In genomic region chr16:48410125-48410524, GRCm38 (mm10) we compare ENCODE assay signal across 26 mouse cellular contexts. TPM values are rescaled to one million over a fixed set of nuclear protein-coding genes. Genes with fewer than 3 reads are reported as not detected.
DNase-seq lines count a peak whose midpoint lies in the region; ATAC-seq and TF ChIP-seq lines count a peak whose summit lies in the region.
"Had no signal": no experiment of that assay in that cellular context is flagged by ENCODE, and none has a peak within 500 bp of the region (broad histone marks: within the 10 kb centered on the region; RNA-seq: fewer than 3 reads in every experiment).

No protein-coding gene starts in this region.

- no peak overlapping the region for H3K4me3 ChIP-seq in lung, embryonic 14.5 days (ENCODE audit: low read depth, low read length)
- H3K4me3 ChIP-seq in midbrain, postnatal 0 days (ENCODE audit: low read depth, low read length) = no peak overlapping the region
- no peak overlapping the region for H3K4me3 ChIP-seq in midbrain, embryonic 10.5 days
- H3K4me3 ChIP-seq in small intestine, adult 2 months (ENCODE audit: low read depth, low read length) = peak overlapping the region; percentile 15; the same call in 1 of the 2 replicates
- no peak overlapping the region for H3K4me3 ChIP-seq in stomach, postnatal 0 days (ENCODE audit: low read depth, low read length)
- H3K4me3 ChIP-seq: embryonic facial prominence, embryonic 12.5 days; forebrain, embryonic 15.5 days; heart, adult 2 months; heart, embryonic 12.5 days; hindbrain, embryonic 10.5 days had no signal

- WGBS in lung, embryonic 14.5 days = 38% methylated on average over 3 of the region's 3 CpGs
- WGBS in midbrain, postnatal 0 days = 73% methylated on average over 3 of the region's 3 CpGs
- whole genome bisulfite sequencing in midbrain, embryonic 10.5 days = 81% methylated on average over 3 of the region's 3 CpGs
- WGBS in small intestine, adult 2 months = 21% methylated on average over 3 of the region's 3 CpGs
- 29% methylated on average over 3 of the region's 3 CpGs for WGBS in stomach, postnatal 0 days

- ATAC-seq in lung, embryonic 14.5 days (ENCODE audit: insufficient read depth) = peak; percentile 87
- ATAC-seq in midbrain, postnatal 0 days (ENCODE audit: low FRiP score) = 0 out of 2 replicates have a peak, but pooled peaks have one; percentile 49
- ATAC-seq in stomach, postnatal 0 days (ENCODE audit: low FRiP score, low TSS enrichment) = peak; percentile 64
- ATAC-seq: activated CD4-positive, CD25-positive, alpha-beta regulatory T cell, adult 4 months; forebrain, embryonic 15.5 days; Patski had no signal

- peaks cover 5% of the 10 kb centered on the region; the same call in 1 of the 2 replicates for H3K4me1 ChIP-seq in lung, embryonic 14.5 days (ENCODE audit: insufficient read depth)
- H3K4me1 ChIP-seq in midbrain, postnatal 0 days (ENCODE audit: insufficient read depth, low read length) = no peaks in the 10 kb centered on the region
- 0 out of 2 replicates have a peak, but pooled peaks cover 7% of the 10 kb centered on the region for H3K4me1 ChIP-seq in midbrain, embryonic 10.5 days
- peaks cover 9% of the 10 kb centered on the region; the same call in 1 of the 2 replicates for H3K4me1 ChIP-seq in small intestine, adult 2 months (ENCODE audit: control insufficient read depth, insufficient read depth, insufficient read length, low read length)
- H3K4me1 ChIP-seq in stomach, postnatal 0 days (replicated peaks; ENCODE audit: control insufficient read depth, insufficient read depth) = 0 out of 2 replicates have a peak, but pooled peaks cover 2% of the 10 kb centered on the region
- H3K4me1 ChIP-seq: embryonic facial prominence, embryonic 12.5 days; forebrain, embryonic 15.5 days; heart, embryonic 12.5 days had no signal

- no peaks in the 10 kb centered on the region for H3K9me3 ChIP-seq in lung, embryonic 14.5 days (ENCODE audit: low read depth, low read length)
- no peaks in the 10 kb centered on the region for H3K9me3 ChIP-seq in midbrain, postnatal 0 days (ENCODE audit: low read length)
- no peaks in the 10 kb centered on the region for H3K9me3 ChIP-seq in midbrain, embryonic 10.5 days (replicated peaks)
- no peaks in the 10 kb centered on the region for H3K9me3 ChIP-seq in stomach, postnatal 0 days (ENCODE audit: control insufficient read depth, low read length)
- H3K9me3 ChIP-seq: embryonic facial prominence, embryonic 12.5 days; forebrain, embryonic 15.5 days; heart, embryonic 12.5 days; hindbrain, embryonic 10.5 days had no signal

- no peak for TF ChIP-seq CTCF in lung, embryonic 14.5 days (IDR thresholded peaks at IDR 0.05; ENCODE audit: low read depth)
- no peak for TF ChIP-seq CTCF in midbrain, postnatal 0 days (IDR thresholded peaks at IDR 0.05)
- TF ChIP-seq CTCF in small intestine, adult 2 months (IDR thresholded peaks at IDR 0.05; ENCODE audit: extremely low read depth, insufficient read length, insufficient replicate concordance, low read depth, low read length) = no peak
- TF ChIP-seq CTCF in stomach, postnatal 0 days (IDR thresholded peaks at IDR 0.05; ENCODE audit: low read depth) = no peak

- peak overlapping the region; percentile 41; the same call in 1 of the 2 replicates for H3K4me2 ChIP-seq in lung, embryonic 14.5 days
- no peak overlapping the region for H3K4me2 ChIP-seq in midbrain, postnatal 0 days (ENCODE audit: low read depth, low read length, poor library complexity, severe bottlenecking)
- H3K4me2 ChIP-seq in stomach, postnatal 0 days (replicated peaks; ENCODE audit: low read depth) = no peak overlapping the region
- H3K4me2 ChIP-seq: embryonic facial prominence, embryonic 12.5 days; forebrain, embryonic 15.5 days; heart, embryonic 12.5 days had no signal

- no peak overlapping the region for H3K9ac ChIP-seq in lung, embryonic 14.5 days
- H3K9ac ChIP-seq in midbrain, postnatal 0 days (replicated peaks; ENCODE audit: low read length, poor library complexity, severe bottlenecking) = no peak overlapping the region
- no peak overlapping the region for H3K9ac ChIP-seq in stomach, postnatal 0 days (ENCODE audit: low read length)
- H3K9ac ChIP-seq: embryonic facial prominence, embryonic 12.5 days; forebrain, embryonic 15.5 days; heart, embryonic 12.5 days had no signal

- no peaks in the 10 kb centered on the region for H3K27me3 ChIP-seq in lung, embryonic 14.5 days (ENCODE audit: insufficient read depth, low read length)
- no peaks in the 10 kb centered on the region for H3K27me3 ChIP-seq in midbrain, postnatal 0 days (ENCODE audit: insufficient read depth, low read length)
- no peaks in the 10 kb centered on the region for H3K27me3 ChIP-seq in midbrain, embryonic 10.5 days (ENCODE audit: low read depth, poor library complexity, severe bottlenecking)
- H3K27me3 ChIP-seq in small intestine, adult 2 months (ENCODE audit: control insufficient read depth, insufficient read depth, low read length) = no peaks in the 10 kb centered on the region
- no peaks in the 10 kb centered on the region for H3K27me3 ChIP-seq in stomach, postnatal 0 days (ENCODE audit: control insufficient read depth, insufficient read depth, low read length)
- H3K27me3 ChIP-seq: CH12.LX; embryonic facial prominence, embryonic 12.5 days; forebrain, embryonic 15.5 days; heart, embryonic 12.5 days had no signal

- DNase-seq in lung, embryonic 14.5 days = peak; percentile 50
- DNase-seq in lung, postnatal 14 days = no peak
- DNase-seq in midbrain, postnatal 0 days (ENCODE audit: low spot score) = no peak
- no peak for DNase-seq in midbrain, embryonic 10.5 days (ENCODE audit: low spot score)
- DNase-seq in stomach, postnatal 0 days (ENCODE audit: low spot score) = peak; percentile 34
- no peak for DNase-seq in liver
- no peak for DNase-seq in right cerebral cortex, postnatal 14 days
- DNase-seq: cerebellum, adult 11-12 months; cerebellum, adult 9-10 months; cerebellum, postnatal 25 days; heart, adult 2 months had no signal

- H3K27ac ChIP-seq in lung, embryonic 14.5 days (ENCODE audit: low read depth) = no peak overlapping the region
- H3K27ac ChIP-seq in midbrain, postnatal 0 days (ENCODE audit: low read depth, low read length) = no peak overlapping the region
- no peak overlapping the region for H3K27ac ChIP-seq in midbrain, embryonic 10.5 days (replicated peaks)
- peak overlapping the region; percentile 74 for H3K27ac ChIP-seq in small intestine, adult 2 months (ENCODE audit: insufficient read depth, low read depth, low read length)
- H3K27ac ChIP-seq in stomach, postnatal 0 days (replicated peaks) = no peak overlapping the region
- H3K27ac ChIP-seq: embryonic facial prominence, embryonic 12.5 days; forebrain, embryonic 15.5 days; heart, adult 2 months; hindbrain, embryonic 10.5 days had no signal

- H3K36me3 ChIP-seq in lung, embryonic 14.5 days (ENCODE audit: insufficient read depth) = no peaks in the 10 kb centered on the region
- no peaks in the 10 kb centered on the region for H3K36me3 ChIP-seq in midbrain, postnatal 0 days (ENCODE audit: insufficient read depth, low read length)
- H3K36me3 ChIP-seq in midbrain, embryonic 10.5 days = no peaks in the 10 kb centered on the region
- no peaks in the 10 kb centered on the region for H3K36me3 ChIP-seq in small intestine, adult 2 months (ENCODE audit: control insufficient read depth, insufficient read depth, low read length)
- H3K36me3 ChIP-seq in stomach, postnatal 0 days (ENCODE audit: control insufficient read depth, insufficient read depth, low read length) = no peaks in the 10 kb centered on the region
- H3K36me3 ChIP-seq: embryonic facial prominence, embryonic 12.5 days; forebrain, embryonic 15.5 days; heart, embryonic 12.5 days; hindbrain, embryonic 10.5 days had no signal

- TF ChIP-seq EP300 in stomach, postnatal 0 days (optimal IDR thresholded peaks at IDR 0.05) = no peak

- no peak for TF ChIP-seq POLR2A in small intestine, adult 2 months (IDR thresholded peaks at IDR 0.05; ENCODE audit: low read depth, low read length)

RNA-seq across cellular contexts. Expression of gene Gm5485, which starts 2.1 kb away (rescaled TPM):
- not detected in 2 replicates for polyA plus RNA-seq in lung, embryonic 14.5 days (2014; fragmentation: Nextera tagmentation; extraction: Ambion mirVana)
- total RNA-seq in midbrain, postnatal 0 days (2014; rRNA removed) = not detected in 2 replicates
- not detected in 2 replicates for polyA plus RNA-seq in midbrain, postnatal 0 days (2015; fragmentation: Nextera tagmentation; extraction: Ambion mirVana)
- polyA plus RNA-seq in midbrain, embryonic 10.5 days (2016; fragmentation: Nextera tagmentation; extraction: Ambion mirVana) = not detected in 2 replicates
- polyA plus RNA-seq in small intestine, adult 2 months (2012; rRNA removed) = 13.4 and 33.9 TPM in 2 replicates
- polyA plus RNA-seq in stomach, postnatal 0 days (2015; fragmentation: Nextera tagmentation; extraction: Ambion mirVana) = 0.58 and 0.88 TPM in 2 replicates
- total RNA-seq: adrenal gland, adult 18-20 months; adrenal gland, postnatal 14 days; CH12.LX; gastrocnemius, adult 8-10 months; gastrocnemius, postnatal 4 days; heart, adult 2 months; heart, postnatal 25 days had no signal
- polyA plus RNA-seq: activated CD4-positive, CD25-positive, alpha-beta regulatory T cell, adult 4 months; cortical plate, adult 2 months; embryonic facial prominence, embryonic 12.5 days; forebrain, embryonic 11.5 days; forebrain, embryonic 15.5 days; heart, adult 2 months; heart, embryonic 12.5 days; hindbrain, embryonic 10.5 days; Patski had no signal

RNA-seq across cellular contexts. Expression of gene Morc1, which starts 20.9 kb away (rescaled TPM):
- 0.09 and 0.20 TPM in 2 replicates for polyA plus RNA-seq in lung, embryonic 14.5 days (2014; fragmentation: Nextera tagmentation; extraction: Ambion mirVana)
- 0.11 TPM in 1 of 2 replicates, not detected in the other for total RNA-seq in midbrain, postnatal 0 days (2014; rRNA removed)
- 0.11 and 0.23 TPM in 2 replicates for polyA plus RNA-seq in midbrain, postnatal 0 days (2015; fragmentation: Nextera tagmentation; extraction: Ambion mirVana)
- 0.07 TPM in 1 of 2 replicates, not detected in the other for polyA plus RNA-seq in midbrain, embryonic 10.5 days (2016; fragmentation: Nextera tagmentation; extraction: Ambion mirVana)
- 0.04 TPM in 1 of 2 replicates, not detected in the other for polyA plus RNA-seq in small intestine, adult 2 months (2012; rRNA removed)
- 0.19 and 0.25 TPM in 2 replicates for polyA plus RNA-seq in stomach, postnatal 0 days (2015; fragmentation: Nextera tagmentation; extraction: Ambion mirVana)
- total RNA-seq: adrenal gland, adult 18-20 months; adrenal gland, postnatal 14 days; gastrocnemius, adult 8-10 months; gastrocnemius, postnatal 4 days; heart, adult 2 months; heart, postnatal 25 days had no signal
- polyA plus RNA-seq: embryonic facial prominence, embryonic 12.5 days; forebrain, embryonic 11.5 days; forebrain, embryonic 15.5 days; heart, embryonic 12.5 days; hindbrain, embryonic 10.5 days; Patski had no signal

Comparison
In these comparisons a context has a peak if more than half of its experiments do, and no peak if none do; other contexts are left out.
1. DNase-seq: peak in lung, embryonic 14.5 days (single experiment) and stomach, postnatal 0 days (single experiment); none in lung, postnatal 14 days (single experiment), midbrain, postnatal 0 days (single experiment), midbrain, embryonic 10.5 days (single experiment), liver (single experiment) and right cerebral cortex, postnatal 14 days (single experiment).
2. Peak in every context shown above with its lines, with median percentiles within 50 percentile points of each other: ATAC-seq.